Mouse (Mus musculus) stomach, embryonic 15.5 days (tissue): ENCODE results near the gene Gp1ba. TPM values are rescaled to one million over a fixed set of nuclear protein-coding genes. Genes with fewer than 3 reads are reported as not detected.

Source experiments
- ATAC-seq: fragments of 200-750 bp; cut with Nextera tagmentation; 2 replicates; pipeline ENCODE4 v1.8.0; 2017; ENCODE audit warnings: low read depth, moderate number of reproducible peaks, moderate TSS enrichment; ENCODE audit not compliant: insufficient read depth, low FRiP score
- H3K27ac ChIP-seq: fragments of 300-500 bp; sonication (generic); 2 replicates; pipeline ENCODE4 v1.5.1; 2015; ENCODE audit warnings: mild to moderate bottlenecking, inconsistent platforms
- H3K27me3 ChIP-seq: fragments of 300-500 bp; sonication (generic); replicated peaks from 2 replicates; pipeline ENCODE4 v1.6.1; 2015; ENCODE audit warnings: inconsistent platforms
- H3K36me3 ChIP-seq: fragments of 300-500 bp; sonication (generic); 2 replicates; pipeline ENCODE4 v1.6.1; 2015; ENCODE audit warnings: inconsistent platforms
- H3K4me1 ChIP-seq: fragments of 300-500 bp; sonication (generic); 2 replicates; pipeline ENCODE4 v1.6.1; 2015; ENCODE audit warnings: inconsistent platforms
- H3K4me2 ChIP-seq: fragments of 300-500 bp; sonication (generic); 2 replicates; pipeline ENCODE4 v1.6.1; 2015; ENCODE audit warnings: mild to moderate bottlenecking, inconsistent platforms
- H3K4me3 ChIP-seq: fragments of 300-500 bp; sonication (generic); replicated peaks from 2 replicates; pipeline ENCODE4 v1.5.1; 2015; ENCODE audit warnings: inconsistent platforms
- H3K9ac ChIP-seq: fragments of 300-500 bp; sonication (generic); 2 replicates; pipeline ENCODE4 v1.6.1; 2015; ENCODE audit warnings: inconsistent platforms
- H3K9me3 ChIP-seq: fragments of 300-500 bp; sonication (generic); 2 replicates; pipeline ENCODE4 v1.6.1; 2016; ENCODE audit warnings: inconsistent platforms
- WGBS: fragments of 180-500 bp; shearing (Covaris S2); methylation state at CpG from one replicate; pipeline ENCODE4 v1.1.7; 2015; 5-methylcytosine and 5-hydroxymethylcytosine counted together
- polyA plus RNA-seq: library from polyadenylated mRNA; unstranded; fragments of >200 nt; fragmentation: Nextera tagmentation; extraction: Ambion mirVana; gene quantifications from 2 replicates; pipeline ENCODE4 v1.2.1, GENCODE M21; 2015

The Gp1ba gene
- polyA plus RNA-seq, 1 experiment from 2014 or later = 0.09 TPM

DNA sequence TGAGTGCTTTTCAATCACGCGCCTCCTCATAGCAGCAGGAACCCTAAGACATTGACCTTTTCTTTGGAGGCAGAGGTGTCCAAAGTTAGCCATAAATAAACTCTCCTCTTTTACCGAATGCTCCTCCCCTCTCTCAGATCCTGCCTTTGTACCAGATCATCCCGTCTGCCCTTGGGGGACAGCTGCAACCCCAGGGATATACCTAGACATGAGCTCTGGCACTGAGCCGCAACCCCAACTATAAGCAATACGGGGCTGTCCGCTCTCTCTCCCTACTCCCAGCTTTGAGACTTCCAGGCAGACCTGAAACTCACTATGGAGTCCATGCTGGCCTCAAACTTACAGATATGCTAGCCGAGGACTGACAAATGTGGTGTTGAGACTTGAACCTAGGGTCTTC lies 27.8 kb downstream of the Gp1ba start:
- Histone ChIP-seq H3K9me3 (no peaks in the 10 kb centered on the region), H3K27me3 (no peaks in the 10 kb centered on the region), H3K4me2 (no peak overlapping the region), H3K4me1 (peaks cover 22% of the 10 kb centered on the region), H3K9ac (no peak overlapping the region; the same call in 1 of the 2 replicates), H3K27ac (no peak overlapping the region), H3K36me3 (peaks cover 35% of the 10 kb centered on the region), H3K4me3 (no peak overlapping the region)
- no peak for ATAC-seq
- WGBS = 94% methylated on average over 8 of the region's 8 CpGs

DNA sequence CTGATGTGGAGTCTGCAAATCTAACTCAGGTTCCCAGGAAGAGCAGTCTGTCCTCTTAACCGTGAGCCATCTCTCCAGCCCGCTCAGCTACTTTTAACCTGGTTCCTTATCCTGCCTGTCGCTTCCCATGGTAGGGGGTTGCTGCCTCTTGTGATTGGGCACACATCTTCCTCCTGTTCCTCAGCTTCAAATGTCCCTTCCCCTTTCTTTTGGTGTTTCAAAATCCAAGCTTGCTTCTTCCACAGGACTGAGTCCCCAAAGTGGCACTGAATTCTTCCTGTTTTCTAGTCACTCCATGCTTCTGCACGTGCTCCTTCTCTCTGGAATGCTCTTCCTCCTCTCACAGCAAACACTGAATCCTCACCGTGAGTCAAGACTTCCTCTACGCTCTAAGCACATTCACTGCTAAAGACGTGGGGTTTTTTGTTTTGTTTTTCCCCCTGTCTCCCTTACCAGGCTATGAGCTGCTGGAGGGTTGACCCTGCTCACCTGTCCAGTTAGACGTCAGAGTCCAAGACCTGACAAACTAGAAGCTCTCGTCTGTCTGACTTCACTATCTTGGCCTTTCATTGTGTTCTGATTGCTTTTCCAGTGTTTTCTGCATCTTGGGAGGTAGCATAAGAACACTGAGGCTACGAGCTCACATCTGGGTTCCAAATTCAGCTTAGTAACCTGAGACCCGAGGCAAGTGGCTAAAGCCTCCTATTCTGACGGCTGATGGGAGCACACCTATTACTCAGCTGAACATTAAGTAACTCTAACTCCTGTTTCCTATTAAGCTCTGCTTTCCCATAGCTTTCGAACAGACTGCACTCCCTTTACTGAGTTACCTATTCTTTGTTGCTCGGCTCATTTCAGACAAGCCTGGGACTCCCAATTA lies 28.6 kb downstream of the Gp1ba start:
- H3K9me3 ChIP-seq = no peaks in the 10 kb centered on the region
- 62% methylated on average over 14 of the region's 14 CpGs for whole genome bisulfite sequencing
- peak overlapping the region; percentile 99 for H3K27ac ChIP-seq
- no peak for ATAC-seq
- H3K4me3 ChIP-seq = peak overlapping the region; percentile 62
- peak overlapping the region; percentile 3; the same call in 1 of the 2 replicates for H3K9ac ChIP-seq
- no peaks in the 10 kb centered on the region for H3K27me3 ChIP-seq
- peaks cover 33% of the 10 kb centered on the region for H3K36me3 ChIP-seq
- H3K4me2 ChIP-seq = peak overlapping the region; percentile 80
- peaks cover 22% of the 10 kb centered on the region for H3K4me1 ChIP-seq

DNA sequence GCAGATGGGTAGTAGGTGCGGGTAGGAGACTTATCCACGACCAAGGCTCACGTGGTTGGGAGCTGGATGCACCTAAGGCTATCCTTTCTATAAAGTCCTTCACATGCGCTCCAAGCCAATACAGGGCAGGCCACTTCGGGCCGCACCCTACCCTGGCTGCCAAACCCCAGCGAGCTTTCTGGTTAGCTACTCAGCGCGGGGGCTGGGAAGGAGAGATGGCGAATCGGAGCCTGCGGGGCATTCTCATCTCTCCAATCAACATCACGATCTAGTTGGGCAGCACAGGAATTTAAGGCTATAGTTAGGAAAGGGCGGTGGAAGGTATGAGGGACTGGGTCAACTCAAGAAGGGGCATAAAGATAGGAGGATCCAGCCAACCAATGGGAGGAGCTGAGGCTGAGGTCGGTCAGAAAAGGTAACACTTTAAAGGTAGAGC lies 29.4 kb downstream of the Gp1ba start:
- Histone ChIP-seq H3K27ac (peak overlapping the region; percentile 99), H3K4me3 (peak overlapping the region; percentile 62), H3K36me3 (peaks cover 25% of the 10 kb centered on the region), H3K4me2 (peak overlapping the region; percentile 80), H3K27me3 (no peaks in the 10 kb centered on the region), H3K4me1 (peaks cover 22% of the 10 kb centered on the region), H3K9ac (peak overlapping the region; percentile 40; the same call in 1 of the 2 replicates), H3K9me3 (no peaks in the 10 kb centered on the region)
- under 1% methylated on average over 15 of the region's 15 CpGs for WGBS
- peak; percentile 39 for ATAC-seq

DNA sequence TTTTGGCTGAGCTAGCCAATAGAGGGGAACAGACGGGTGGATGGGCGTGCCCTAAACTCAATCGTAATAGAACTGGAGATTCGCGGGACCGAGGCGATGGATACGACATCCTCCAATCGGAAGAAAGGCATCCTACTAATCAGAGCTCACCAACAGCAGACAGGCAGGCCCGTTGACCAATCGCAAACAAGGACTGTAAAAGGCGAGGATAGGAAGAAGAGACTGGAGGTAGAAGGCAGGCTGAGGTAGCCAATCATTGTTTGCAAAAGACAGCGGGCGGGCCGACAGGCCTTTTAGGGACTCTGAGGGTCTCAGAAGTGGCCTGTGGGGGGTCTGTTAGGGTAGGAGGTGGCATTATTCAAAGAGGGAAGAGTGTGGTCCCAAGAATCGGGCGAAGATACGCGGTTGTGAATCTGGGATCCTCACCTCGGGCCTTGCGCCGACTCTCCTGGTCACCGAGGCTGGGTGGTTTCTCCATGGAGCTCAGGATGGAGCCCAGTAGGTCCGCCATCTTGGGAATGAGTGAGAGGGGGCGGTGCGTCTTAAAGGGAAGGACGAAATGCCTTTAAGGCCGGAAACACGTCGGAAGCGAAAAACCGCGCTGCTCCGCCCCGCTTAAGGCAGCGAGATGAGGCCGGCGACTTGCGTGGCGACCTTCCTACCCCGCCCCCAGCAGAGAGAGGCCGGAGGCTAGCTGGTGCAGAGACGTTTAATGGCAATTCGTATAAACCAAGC lies 30.0 kb downstream of the Gp1ba start, which contains the start of gene Spag7:
TSS of gene Spag7 (minus strand) at position 646 of the 735 bp plus-strand sequence.
- H3K27me3 ChIP-seq = no peaks in the 10 kb centered on the region
- peaks cover 21% of the 10 kb centered on the region for H3K36me3 ChIP-seq
- H3K4me1 ChIP-seq = peaks cover 22% of the 10 kb centered on the region
- peak within 1 kb of the TSS; percentile 80 for H3K4me2 ChIP-seq
- no peaks in the 10 kb centered on the region for H3K9me3 ChIP-seq
- peak; percentile 96 for ATAC-seq
- peak within 1 kb of the TSS; percentile 45 for H3K9ac ChIP-seq
- H3K27ac ChIP-seq = peak within 1 kb of the TSS; percentile 99
- under 1% methylated on average over 44 of the region's 44 CpGs for WGBS
- H3K4me3 ChIP-seq = peak within 1 kb of the TSS; percentile 62

DNA sequence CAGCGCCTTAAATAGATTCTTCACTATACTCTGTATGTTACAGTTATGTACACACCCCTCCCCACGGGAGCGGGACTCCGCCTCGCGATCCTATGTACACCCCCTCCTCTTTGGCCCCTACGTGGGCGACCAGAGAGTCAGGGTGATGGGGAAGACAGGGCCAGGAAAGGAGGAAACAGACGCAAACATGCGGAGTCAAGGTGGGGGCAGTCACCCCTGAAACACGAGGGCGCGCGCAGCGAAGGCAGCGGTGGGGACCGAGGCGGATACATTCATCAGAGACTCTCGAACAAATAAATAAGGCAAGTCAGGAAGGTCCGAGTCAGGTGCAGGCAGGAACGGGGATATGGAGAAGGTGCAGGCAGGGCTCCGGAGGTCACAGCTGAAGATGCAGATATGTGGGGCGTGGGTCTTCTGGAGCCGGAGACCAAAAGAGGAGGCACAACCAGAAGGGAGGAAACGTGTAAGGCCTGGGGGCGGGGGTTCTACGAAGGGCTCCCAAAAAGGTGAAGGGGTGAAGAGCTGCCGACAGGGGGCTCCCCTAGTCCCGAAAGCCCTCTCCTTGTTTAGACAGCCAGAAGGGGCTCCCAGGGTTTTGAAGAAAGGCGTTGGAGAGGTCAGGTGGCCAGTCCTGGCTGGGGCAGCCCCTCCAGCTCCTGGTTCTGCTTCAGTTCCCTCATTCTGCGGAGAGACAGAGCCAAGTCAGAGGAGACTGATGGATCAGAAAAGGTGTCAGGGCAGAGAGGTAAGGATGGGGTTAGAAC lies 30.8 kb downstream of the Gp1ba start:
- WGBS = 1% methylated on average over 31 of the region's 31 CpGs
- Histone ChIP-seq H3K36me3 (peaks cover 13% of the 10 kb centered on the region), H3K9me3 (no peaks in the 10 kb centered on the region), H3K27ac (peak overlapping the region; percentile 99), H3K9ac (peak overlapping the region; percentile 45), H3K27me3 (no peaks in the 10 kb centered on the region), H3K4me1 (peaks cover 22% of the 10 kb centered on the region), H3K4me3 (peak overlapping the region; percentile 62), H3K4me2 (peak overlapping the region; percentile 80)
- peak; percentile 12 for ATAC-seq

DNA sequence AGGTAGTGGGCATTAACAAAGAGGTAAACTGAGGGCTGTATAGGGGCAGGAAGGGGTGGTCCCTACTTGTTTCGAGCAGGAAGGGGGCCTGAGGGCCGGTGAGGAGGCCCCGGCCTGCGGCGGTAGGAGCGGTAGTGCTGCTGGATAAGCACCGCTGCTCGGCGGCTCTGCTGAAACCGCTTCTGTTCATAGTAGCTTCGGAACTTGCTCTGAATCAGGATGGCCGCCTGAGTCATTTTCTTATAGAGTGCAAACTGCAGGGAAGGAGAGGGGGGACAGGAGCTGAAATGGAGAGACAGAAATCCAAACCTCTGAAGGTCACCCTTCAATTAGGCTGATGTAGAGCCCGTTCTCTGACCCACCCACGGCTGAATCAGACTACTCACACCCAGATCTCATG lies 31.6 kb downstream of the Gp1ba start:
- 46% methylated on average over 14 of the region's 14 CpGs for WGBS
- Histone ChIP-seq H3K4me2 (peak overlapping the region; percentile 80), H3K27me3 (no peaks in the 10 kb centered on the region), H3K27ac (peak overlapping the region; percentile 99), H3K4me3 (peak overlapping the region; percentile 62), H3K9me3 (no peaks in the 10 kb centered on the region), H3K4me1 (peaks cover 22% of the 10 kb centered on the region), H3K9ac (peak overlapping the region; percentile 45), H3K36me3 (peaks cover 6% of the 10 kb centered on the region; the same call in 1 of the 2 replicates)
- no peak for ATAC-seq

DNA sequence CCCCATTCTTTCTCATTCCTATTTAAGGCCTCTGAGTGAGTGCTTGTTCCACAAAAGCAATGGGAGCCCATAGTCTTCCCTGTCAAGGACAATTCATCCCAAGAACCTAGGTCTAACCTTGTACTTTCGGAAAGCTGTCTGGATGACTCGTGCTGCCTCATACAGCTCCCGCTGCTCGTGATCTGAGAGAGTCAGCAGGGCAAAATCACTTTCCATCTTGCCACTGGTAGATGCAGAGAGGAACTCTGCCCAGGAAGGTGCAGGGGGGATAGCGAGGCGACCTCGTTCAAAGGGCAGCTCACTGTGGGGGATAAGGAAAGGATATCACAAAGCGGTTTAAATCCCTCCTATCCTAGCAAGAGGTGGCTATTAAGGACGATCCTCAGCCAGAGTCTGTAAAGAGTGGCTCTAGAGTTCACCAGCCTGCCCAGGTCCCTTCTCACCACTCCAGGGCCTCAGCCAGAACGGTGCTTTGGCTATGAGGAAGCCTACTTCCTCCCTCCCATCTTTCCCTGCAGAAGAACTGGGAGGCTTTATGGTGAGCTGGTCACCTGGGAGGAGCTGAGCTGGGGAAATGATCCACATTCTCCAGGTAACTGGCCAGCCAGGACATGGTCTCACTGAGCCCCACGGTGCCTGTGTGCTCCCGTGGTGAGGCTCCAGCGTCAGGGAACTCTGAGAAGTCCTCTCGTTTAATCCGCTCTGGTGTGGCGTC lies 32.6 kb downstream of the Gp1ba start:
- WGBS = 85% methylated on average over 16 of the region's 16 CpGs
- no peaks in the 10 kb centered on the region for H3K27me3 ChIP-seq
- H3K9me3 ChIP-seq = no peaks in the 10 kb centered on the region
- H3K4me3 ChIP-seq = no peak overlapping the region
- no peak overlapping the region for H3K27ac ChIP-seq
- no peak overlapping the region for H3K4me2 ChIP-seq
- H3K9ac ChIP-seq = no peak overlapping the region
- peaks cover 8% of the 10 kb centered on the region for H3K36me3 ChIP-seq
- peaks cover 17% of the 10 kb centered on the region for H3K4me1 ChIP-seq
- ATAC-seq = no peak

DNA sequence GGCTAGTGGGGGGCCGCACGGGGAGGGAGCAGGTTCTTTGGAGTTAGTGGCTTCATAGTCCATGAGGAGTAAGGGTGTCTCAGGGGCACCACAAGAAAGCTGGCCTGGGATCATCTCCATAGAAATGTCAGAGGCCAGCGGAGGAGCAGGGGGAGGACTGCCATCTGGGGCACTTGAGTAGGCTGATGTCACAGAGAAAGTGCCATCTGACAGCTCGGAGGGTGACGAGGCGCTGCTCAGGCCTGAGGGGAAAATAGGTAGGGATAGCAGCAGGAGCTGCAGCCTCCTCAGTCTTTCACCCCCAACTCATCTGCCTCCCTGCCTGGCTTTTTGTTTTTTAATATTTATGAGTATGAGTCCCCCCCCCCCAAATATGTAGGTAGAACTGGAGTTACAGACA lies 35.1 kb downstream of the Gp1ba start:
- Histone ChIP-seq H3K36me3 (peaks cover 10% of the 10 kb centered on the region), H3K4me2 (no peak overlapping the region), H3K4me1 (peaks cover 8% of the 10 kb centered on the region; the same call in 1 of the 2 replicates), H3K27ac (no peak overlapping the region), H3K4me3 (no peak overlapping the region), H3K27me3 (no peaks in the 10 kb centered on the region), H3K9ac (no peak overlapping the region), H3K9me3 (no peaks in the 10 kb centered on the region)
- 76% methylated on average over 6 of the region's 6 CpGs for WGBS
- no peak for ATAC-seq

DNA sequence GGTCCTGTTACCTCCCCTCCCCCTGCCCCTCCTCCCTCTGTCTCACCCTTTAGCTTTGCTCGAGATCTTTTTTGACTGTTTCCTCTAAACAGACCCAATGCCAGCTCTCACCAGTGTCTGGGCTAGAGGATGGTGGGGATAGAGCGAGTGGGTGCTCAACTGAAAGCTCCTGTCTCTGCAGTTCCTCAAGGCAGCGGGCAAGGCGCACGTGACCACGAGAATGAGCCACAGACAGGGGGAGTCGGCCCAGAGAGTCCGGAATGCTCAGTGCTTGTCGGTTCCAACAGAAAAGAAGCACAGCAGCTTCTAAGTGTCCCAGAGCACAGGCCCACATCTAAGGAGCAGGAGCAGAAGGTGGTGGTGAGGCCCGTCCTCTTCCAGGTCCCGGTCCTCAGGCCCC lies 35.6 kb downstream of the Gp1ba start:
- Histone ChIP-seq H3K27ac (no peak overlapping the region), H3K9me3 (no peaks in the 10 kb centered on the region), H3K4me1 (peaks cover 8% of the 10 kb centered on the region; the same call in 1 of the 2 replicates), H3K4me2 (no peak overlapping the region), H3K9ac (no peak overlapping the region), H3K36me3 (peaks cover 14% of the 10 kb centered on the region), H3K27me3 (no peaks in the 10 kb centered on the region), H3K4me3 (no peak overlapping the region)
- 71% methylated on average over 11 of the region's 11 CpGs for WGBS
- ATAC-seq = no peak

DNA sequence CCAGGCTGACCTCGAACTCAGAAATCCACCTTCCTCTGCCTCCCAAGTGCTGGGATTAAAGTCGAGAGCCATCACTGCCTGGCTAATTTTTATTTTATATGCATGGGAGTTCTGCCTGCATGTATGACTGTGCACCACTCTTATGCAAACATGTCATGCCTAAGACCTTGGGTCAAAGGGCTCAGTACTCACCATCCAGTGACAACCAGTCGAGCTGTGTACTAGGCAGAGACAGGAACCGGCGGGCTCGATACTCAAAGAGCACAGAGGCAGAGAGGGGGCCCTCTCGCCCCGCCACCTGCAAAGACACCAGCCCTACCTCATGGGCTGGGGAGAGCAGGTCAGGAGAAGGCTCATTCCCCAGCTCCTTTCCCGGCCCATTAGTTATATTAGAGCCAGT lies 39.2 kb downstream of the Gp1ba start:
- H3K27me3 ChIP-seq = no peaks in the 10 kb centered on the region
- no peak overlapping the region for H3K4me2 ChIP-seq
- H3K4me1 ChIP-seq = peaks cover 6% of the 10 kb centered on the region
- H3K27ac ChIP-seq = no peak overlapping the region
- no peaks in the 10 kb centered on the region for H3K9me3 ChIP-seq
- no peak overlapping the region for H3K9ac ChIP-seq
- H3K36me3 ChIP-seq = peaks cover 26% of the 10 kb centered on the region
- ATAC-seq = no peak
- WGBS = 71% methylated on average over 9 of the region's 9 CpGs
- no peak overlapping the region for H3K4me3 ChIP-seq

DNA sequence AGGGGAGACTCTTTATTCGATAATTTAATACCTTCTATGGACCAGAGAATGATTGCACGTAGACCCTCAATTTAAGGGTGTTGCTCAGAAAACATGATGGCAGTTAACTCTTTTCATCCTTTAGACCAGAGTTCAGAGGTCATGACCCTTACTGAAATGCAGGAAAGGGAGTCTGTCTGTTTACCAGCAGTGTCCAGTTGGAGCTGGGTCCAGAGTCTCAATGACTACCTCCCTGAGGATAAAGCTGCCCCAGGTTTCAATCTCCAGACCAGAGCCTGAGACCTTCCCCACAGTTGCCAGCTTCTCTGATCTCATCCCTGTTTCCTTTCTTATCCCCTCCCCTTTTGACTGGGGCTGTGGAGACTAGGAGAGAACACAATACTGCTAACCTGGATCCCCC lies 39.7 kb downstream of the Gp1ba start:
- Histone ChIP-seq H3K4me2 (no peak overlapping the region), H3K4me1 (peaks cover 6% of the 10 kb centered on the region), H3K27me3 (no peaks in the 10 kb centered on the region), H3K9ac (no peak overlapping the region), H3K27ac (no peak overlapping the region), H3K36me3 (peaks cover 31% of the 10 kb centered on the region), H3K4me3 (no peak overlapping the region), H3K9me3 (no peaks in the 10 kb centered on the region)
- ATAC-seq = no peak
- 75% methylated on average over 2 of the region's 2 CpGs for WGBS
